Mouse (Mus musculus): ENCODE measurements around the gene Slc13a4. TPM values are rescaled to one million over a fixed set of nuclear protein-coding genes. Genes with fewer than 3 reads are reported as not detected.

Gene Slc13a4
- polyA plus RNA-seq, 1 experiment from 2014 or later = 0.21 TPM

GRCm38 (mm10) chr6:35254136-35254904 lies 53.6 kb downstream of the Slc13a4 start:
- H3K27me3 ChIP-seq (ENCODE audit: control insufficient read depth, insufficient read depth, low read length) = no peaks in the 10 kb centered on the region
- TF ChIP-seq CTCF (IDR thresholded peaks at IDR 0.05; ENCODE audit: low read depth) (peak; percentile 7; the same call in 1 of the 2 replicates), EP300 (optimal IDR thresholded peaks at IDR 0.05) (no peak)
- WGBS = 40% methylated on average over 9 of the region's 9 CpGs
- H3K27ac ChIP-seq (replicated peaks) = peak overlapping the region; percentile 95
- no peaks in the 10 kb centered on the region for H3K9me3 ChIP-seq (ENCODE audit: control insufficient read depth, low read length)
- H3K4me1 ChIP-seq (replicated peaks; ENCODE audit: control insufficient read depth, insufficient read depth) = peaks cover 14% of the 10 kb centered on the region
- H3K4me2 ChIP-seq (replicated peaks; ENCODE audit: low read depth) = peak overlapping the region; percentile 69
- peak overlapping the region; percentile 41 for H3K9ac ChIP-seq (ENCODE audit: low read length)
- ATAC-seq (ENCODE audit: low FRiP score, low TSS enrichment) (no peak), DNase-seq (ENCODE audit: low spot score) (no peak)
- H3K4me3 ChIP-seq (ENCODE audit: low read depth, low read length) = peak overlapping the region; percentile 72
- H3K36me3 ChIP-seq (ENCODE audit: control insufficient read depth, insufficient read depth, low read length) = no peaks in the 10 kb centered on the region

- Histone ChIP-seq H3K4me1 (replicated peaks; ENCODE audit: control insufficient read depth, insufficient read depth) (peaks cover 14% of the 10 kb centered on the region), H3K9me3 (ENCODE audit: control insufficient read depth, low read length) (no peaks in the 10 kb centered on the region), H3K27ac (replicated peaks) (peak overlapping the region; percentile 95), H3K4me2 (replicated peaks; ENCODE audit: low read depth) (peak overlapping the region; percentile 69), H3K9ac (ENCODE audit: low read length) (peak overlapping the region; percentile 87), H3K4me3 (ENCODE audit: low read depth, low read length) (peak overlapping the region; percentile 72), H3K27me3 (ENCODE audit: control insufficient read depth, insufficient read depth, low read length) (no peaks in the 10 kb centered on the region), H3K36me3 (ENCODE audit: control insufficient read depth, insufficient read depth, low read length) (no peaks in the 10 kb centered on the region)
- no peak for ATAC-seq (ENCODE audit: low FRiP score, low TSS enrichment)
- TF ChIP-seq EP300 (optimal IDR thresholded peaks at IDR 0.05) (no peak), CTCF (IDR thresholded peaks at IDR 0.05; ENCODE audit: low read depth) (no peak)
- WGBS = 42% methylated on average over 5 of the region's 5 CpGs
- no peak for DNase-seq (ENCODE audit: low spot score)
These were observed 54.5 kb downstream of the Slc13a4 start for GRCm38 (mm10) chr6:35253474-35253873.

GRCm38 (mm10) chr6:35252477-35253346 lies 55.2 kb downstream of the Slc13a4 start:
- Histone ChIP-seq H3K27me3 (ENCODE audit: control insufficient read depth, insufficient read depth, low read length) (no peaks in the 10 kb centered on the region), H3K4me3 (ENCODE audit: low read depth, low read length) (peak overlapping the region; percentile 72), H3K9me3 (ENCODE audit: control insufficient read depth, low read length) (no peaks in the 10 kb centered on the region), H3K27ac (replicated peaks) (peak overlapping the region; percentile 95), H3K9ac (ENCODE audit: low read length) (peak overlapping the region; percentile 87), H3K36me3 (ENCODE audit: control insufficient read depth, insufficient read depth, low read length) (no peaks in the 10 kb centered on the region), H3K4me2 (replicated peaks; ENCODE audit: low read depth) (peak overlapping the region; percentile 69), H3K4me1 (replicated peaks; ENCODE audit: control insufficient read depth, insufficient read depth) (peaks cover 14% of the 10 kb centered on the region)
- DNase-seq (ENCODE audit: low spot score) = peak; percentile 96
- TF ChIP-seq CTCF (IDR thresholded peaks at IDR 0.05; ENCODE audit: low read depth) (peak; percentile 96), EP300 (optimal IDR thresholded peaks at IDR 0.05) (no peak)
- peak; percentile 95 for ATAC-seq (ENCODE audit: low FRiP score, low TSS enrichment)
- under 1% methylated on average over 52 of the region's 60 CpGs for WGBS

GRCm38 (mm10) chr6:35251807-35252476 lies 56.0 kb downstream of the Slc13a4 start:
- Histone ChIP-seq H3K36me3 (ENCODE audit: control insufficient read depth, insufficient read depth, low read length) (0 out of 2 replicates have a peak, but pooled peaks cover 2% of the 10 kb centered on the region), H3K4me2 (replicated peaks; ENCODE audit: low read depth) (peak overlapping the region; percentile 69; the same call in 1 of the 2 replicates), H3K9me3 (ENCODE audit: control insufficient read depth, low read length) (no peaks in the 10 kb centered on the region), H3K4me1 (replicated peaks; ENCODE audit: control insufficient read depth, insufficient read depth) (peaks cover 14% of the 10 kb centered on the region), H3K4me3 (ENCODE audit: low read depth, low read length) (no peak overlapping the region), H3K27me3 (ENCODE audit: control insufficient read depth, insufficient read depth, low read length) (no peaks in the 10 kb centered on the region), H3K9ac (ENCODE audit: low read length) (0 out of 2 replicates have a peak overlapping the region, but pooled peaks have one; percentile 2), H3K27ac (replicated peaks) (peak overlapping the region; percentile 50; the same call in 1 of the 2 replicates)
- DNase-seq (ENCODE audit: low spot score) (peak; percentile 27), ATAC-seq (ENCODE audit: low FRiP score, low TSS enrichment) (peak; percentile 56)
- WGBS = 66% methylated on average over 17 of the region's 17 CpGs
- TF ChIP-seq CTCF (IDR thresholded peaks at IDR 0.05; ENCODE audit: low read depth) = no peak

- ATAC-seq (ENCODE audit: low FRiP score, low TSS enrichment) = no peak
- no peak overlapping the region for H3K27ac ChIP-seq (replicated peaks)
- H3K4me1 ChIP-seq (replicated peaks; ENCODE audit: control insufficient read depth, insufficient read depth) = no peaks in the 10 kb centered on the region
- H3K4me2 ChIP-seq (replicated peaks; ENCODE audit: low read depth) = no peak overlapping the region
- TF ChIP-seq CTCF (IDR thresholded peaks at IDR 0.05; ENCODE audit: low read depth) (peak; percentile 73), EP300 (optimal IDR thresholded peaks at IDR 0.05) (no peak)
- WGBS = 54% methylated on average over 5 of the region's 5 CpGs
- no peaks in the 10 kb centered on the region for H3K9me3 ChIP-seq (ENCODE audit: control insufficient read depth, low read length)
- H3K4me3 ChIP-seq (ENCODE audit: low read depth, low read length) = no peak overlapping the region
- H3K36me3 ChIP-seq (ENCODE audit: control insufficient read depth, insufficient read depth, low read length) = peaks cover 20% of the 10 kb centered on the region
- no peak for DNase-seq (ENCODE audit: low spot score)
- H3K27me3 ChIP-seq (ENCODE audit: control insufficient read depth, insufficient read depth, low read length) = no peaks in the 10 kb centered on the region
- no peak overlapping the region for H3K9ac ChIP-seq (ENCODE audit: low read length)
These were observed 62.8 kb downstream of the Slc13a4 start for GRCm38 (mm10) chr6:35245086-35245485.

All from stomach, postnatal 0 days (tissue).